Mouse (Mus musculus) intestine, postnatal 0 days (tissue): ENCODE data around the gene Arhgef2. TPM values are rescaled to one million over a fixed set of nuclear protein-coding genes. Genes with fewer than 3 reads are reported as not detected.

Experiments
- ATAC-seq: fragments of 200-750 bp; cut with Nextera tagmentation; 2 replicates; pipeline ENCODE4 v1.8.0; 2017; ENCODE audit warnings: mild to moderate bottlenecking, moderate TSS enrichment, moderate library complexity
- H3K27ac ChIP-seq: fragments of 300-500 bp; sonication (generic); 2 replicates; pipeline ENCODE4 v1.5.1; 2014; ENCODE audit warnings: mild to moderate bottlenecking, low read depth, low read length, moderate library complexity
- H3K27me3 ChIP-seq: fragments of 300-500 bp; sonication (generic); replicated peaks from 2 replicates; pipeline ENCODE4 v1.6.1; 2014; ENCODE audit warnings: low read length, mixed read lengths; ENCODE audit not compliant: control insufficient read depth, insufficient read depth
- H3K36me3 ChIP-seq: fragments of 300-500 bp; sonication (generic); 2 replicates; pipeline ENCODE4 v1.6.1; 2014; ENCODE audit warnings: mild to moderate bottlenecking, moderate library complexity; ENCODE audit not compliant: control insufficient read depth, insufficient read depth
- H3K4me1 ChIP-seq: fragments of 300-500 bp; sonication (generic); replicated peaks from 2 replicates; pipeline ENCODE4 v1.6.1; 2014; ENCODE audit warnings: antibody characterized with exemption, low read length, mixed read lengths; ENCODE audit not compliant: control insufficient read depth, insufficient read depth
- H3K4me2 ChIP-seq: fragments of 300-500 bp; sonication (generic); replicated peaks from 2 replicates; pipeline ENCODE4 v1.6.1; 2014; ENCODE audit warnings: low read depth, mild to moderate bottlenecking, moderate library complexity
- H3K4me3 ChIP-seq: fragments of 300-500 bp; sonication (generic); 2 replicates; pipeline ENCODE4 v1.5.1; 2014; ENCODE audit warnings: low read depth, low read length
- H3K9ac ChIP-seq: fragments of 300-500 bp; sonication (generic); 2 replicates; pipeline ENCODE4 v1.6.1; 2014; ENCODE audit warnings: mild to moderate bottlenecking, low read depth, low read length
- H3K9me3 ChIP-seq: fragments of 300-500 bp; sonication (generic); 2 replicates; pipeline ENCODE4 v1.6.1; 2016; ENCODE audit warnings: mixed run types; ENCODE audit not compliant: control insufficient read depth
- CTCF ChIP-seq: sonication (generic); IDR thresholded peaks from 2 replicates; pipeline ENCODE4 v1.5.1; 2016; ENCODE audit warnings: low read depth, mild to moderate bottlenecking, control low read depth, antibody characterized with exemption, moderate library complexity
- WGBS: fragments of 180-500 bp; shearing (Covaris S2); extraction: QIAGEN DNeasy Blood & Tissue Kit; methylation state at CpG from one replicate; pipeline ENCODE4 v1.1.7; 2014; 5-methylcytosine and 5-hydroxymethylcytosine counted together
- polyA plus RNA-seq: library from polyadenylated mRNA; unstranded; fragments of >200 nt; fragmentation: Nextera tagmentation; extraction: Ambion mirVana; gene quantifications from 2 replicates; pipeline ENCODE4 v1.2.1, GENCODE M21; 2015

Arhgef2 gene
- polyA plus RNA-seq, 1 experiment from 2014 or later: 22.1 TPM

GRCm38 (mm10) chr3:88622113-88622940 lies 16.6 kb downstream of the Arhgef2 start:
- Histone ChIP-seq H3K27me3 (no peaks in the 10 kb centered on the region), H3K4me3 (peak overlapping the region; percentile 75), H3K9me3 (no peaks in the 10 kb centered on the region), H3K9ac (peak overlapping the region; percentile 81), H3K36me3 (no peaks in the 10 kb centered on the region; the same call in 1 of the 2 replicates), H3K4me1 (no peaks in the 10 kb centered on the region; the same call in 1 of the 2 replicates), H3K27ac (peak overlapping the region; percentile 92), H3K4me2 (peak overlapping the region; percentile 99)
- WGBS: 2% methylated on average over 24 of the region's 24 CpGs
- TF ChIP-seq CTCF: no peak
- no peak for ATAC-seq

GRCm38 (mm10) chr3:88622941-88623345 lies 17.2 kb downstream of the Arhgef2 start:
- Histone ChIP-seq H3K36me3 (no peaks in the 10 kb centered on the region; the same call in 1 of the 2 replicates), H3K27ac (0 out of 2 replicates have a peak overlapping the region, but pooled peaks have one; percentile 11), H3K9ac (peak overlapping the region; percentile 81), H3K4me2 (peak overlapping the region; percentile 99), H3K4me3 (peak overlapping the region; percentile 75), H3K27me3 (no peaks in the 10 kb centered on the region), H3K4me1 (no peaks in the 10 kb centered on the region; the same call in 1 of the 2 replicates), H3K9me3 (no peaks in the 10 kb centered on the region)
- no peak for TF ChIP-seq CTCF
- WGBS: 8% methylated on average over 2 of the region's 6 CpGs
- ATAC-seq: no peak

- Histone ChIP-seq H3K4me2 (peak overlapping the region; percentile 99), H3K27ac (peak overlapping the region; percentile 11; the same call in 1 of the 2 replicates), H3K36me3 (no peaks in the 10 kb centered on the region; the same call in 1 of the 2 replicates), H3K4me3 (peak overlapping the region; percentile 75), H3K4me1 (no peaks in the 10 kb centered on the region; the same call in 1 of the 2 replicates), H3K9ac (peak overlapping the region; percentile 81), H3K27me3 (no peaks in the 10 kb centered on the region), H3K9me3 (no peaks in the 10 kb centered on the region)
- WGBS: 13% methylated on average over 15 of the region's 15 CpGs
- no peak for TF ChIP-seq CTCF
- no peak for ATAC-seq
Measured at GRCm38 (mm10) chr3:88623346-88624135, 17.8 kb downstream of the Arhgef2 start.

- Histone ChIP-seq H3K27me3 (no peaks in the 10 kb centered on the region), H3K4me1 (no peaks in the 10 kb centered on the region; the same call in 1 of the 2 replicates), H3K27ac (no peak overlapping the region), H3K4me3 (no peak overlapping the region), H3K4me2 (peak overlapping the region; percentile 99; the same call in 1 of the 2 replicates), H3K9me3 (no peaks in the 10 kb centered on the region), H3K9ac (no peak overlapping the region), H3K36me3 (peaks cover under 1% of the 10 kb centered on the region)
- 20% methylated on average over 4 of the region's 4 CpGs for WGBS
- no peak for TF ChIP-seq CTCF
- ATAC-seq: no peak
Measured at GRCm38 (mm10) chr3:88624324-88624723, 18.6 kb downstream of the Arhgef2 start.

GRCm38 (mm10) chr3:88624951-88625350 lies 19.2 kb downstream of the Arhgef2 start:
- Histone ChIP-seq H3K27me3 (no peaks in the 10 kb centered on the region), H3K4me1 (no peaks in the 10 kb centered on the region; the same call in 1 of the 2 replicates), H3K9ac (peak overlapping the region; percentile 34; the same call in 1 of the 2 replicates), H3K4me2 (peak overlapping the region; percentile 99), H3K27ac (0 out of 2 replicates have a peak overlapping the region, but pooled peaks have one; percentile 21), H3K4me3 (no peak overlapping the region), H3K9me3 (no peaks in the 10 kb centered on the region), H3K36me3 (peaks cover 7% of the 10 kb centered on the region)
- TF ChIP-seq CTCF: no peak
- WGBS: 39% methylated on average over 2 of the region's 2 CpGs
- no peak for ATAC-seq

- Histone ChIP-seq H3K27me3 (no peaks in the 10 kb centered on the region), H3K4me1 (no peaks in the 10 kb centered on the region; the same call in 1 of the 2 replicates), H3K4me3 (no peak overlapping the region), H3K27ac (0 out of 2 replicates have a peak overlapping the region, but pooled peaks have one; percentile 21), H3K9ac (no peak overlapping the region), H3K9me3 (no peaks in the 10 kb centered on the region), H3K4me2 (no peak overlapping the region), H3K36me3 (peaks cover 13% of the 10 kb centered on the region)
- TF ChIP-seq CTCF: no peak
- 78% methylated on average over 7 of the region's 7 CpGs for WGBS
- no peak for ATAC-seq
Measured at GRCm38 (mm10) chr3:88625531-88625930, 19.8 kb downstream of the Arhgef2 start.
